Mouse (Mus musculus): ENCODE results near the gene Kcnj8.
"Not testable (repeated sequence)": the region's sequence is repeated elsewhere in the genome, so short reads cannot be mapped to it uniquely, and the experiment has no call there.

Gene Kcnj8

DNA sequence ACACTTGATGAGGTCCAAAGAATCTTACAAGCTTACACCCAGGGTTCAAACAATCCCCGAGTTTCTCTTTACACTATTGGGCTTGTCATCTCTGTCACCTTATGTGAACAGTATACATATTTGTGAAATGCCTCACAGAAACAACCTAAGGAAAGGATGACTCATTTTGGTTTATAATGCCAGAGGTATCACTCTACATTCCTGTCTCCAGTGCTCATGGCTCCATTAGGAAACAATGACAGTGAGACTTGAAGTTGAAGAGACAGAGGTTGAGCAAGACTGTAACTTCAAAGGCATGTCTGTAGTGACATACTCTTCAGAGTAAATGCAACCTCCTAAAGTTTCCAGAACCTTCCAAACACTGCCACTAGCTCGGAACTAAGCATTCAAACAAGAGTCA is 23.0 kb downstream of the Kcnj8 start:
- DNase-seq (ENCODE audit: low read depth), result no peak

DNA sequence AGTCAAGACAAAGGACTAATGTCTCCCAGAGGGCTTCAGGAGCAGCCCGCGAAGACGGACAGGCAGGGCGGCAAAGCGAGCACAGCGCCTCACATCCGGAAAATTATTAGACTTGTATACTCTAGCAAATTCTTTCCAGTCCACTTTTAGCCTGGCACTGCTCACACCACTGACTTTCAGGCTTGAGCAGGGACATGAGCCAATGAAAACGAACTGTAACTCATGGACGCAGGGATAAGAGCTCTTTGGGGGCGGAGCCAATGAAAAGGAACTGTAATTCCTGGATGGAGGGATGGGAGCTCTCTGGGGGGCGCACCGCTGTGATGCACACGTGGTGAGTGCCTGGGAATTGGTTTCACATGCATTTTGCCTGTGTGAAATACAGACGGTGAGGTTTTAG is 26.3 kb downstream of the Kcnj8 start:
- no peak for DNase-seq (ENCODE audit: low read depth)

DNA sequence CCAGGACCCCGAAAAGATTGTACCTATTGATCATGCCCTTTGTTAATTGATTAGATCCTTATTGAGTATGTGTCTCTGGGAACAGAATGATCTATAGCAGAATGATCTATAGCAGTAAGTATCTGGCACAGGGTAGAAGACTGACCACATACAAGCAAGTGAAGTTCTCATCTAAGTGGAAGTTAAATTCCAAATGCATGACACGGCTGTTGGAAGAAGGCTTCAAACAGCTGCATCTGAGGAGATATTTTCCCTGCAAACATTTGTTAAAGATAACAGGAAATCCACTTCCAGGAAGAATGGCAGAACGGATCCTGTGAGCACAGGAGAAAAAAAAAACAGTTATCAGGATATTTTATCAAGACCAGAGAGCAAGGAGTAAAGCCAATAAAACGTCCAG is 27.8 kb downstream of the Kcnj8 start:
- no peak for DNase-seq (ENCODE audit: low read depth)

DNA sequence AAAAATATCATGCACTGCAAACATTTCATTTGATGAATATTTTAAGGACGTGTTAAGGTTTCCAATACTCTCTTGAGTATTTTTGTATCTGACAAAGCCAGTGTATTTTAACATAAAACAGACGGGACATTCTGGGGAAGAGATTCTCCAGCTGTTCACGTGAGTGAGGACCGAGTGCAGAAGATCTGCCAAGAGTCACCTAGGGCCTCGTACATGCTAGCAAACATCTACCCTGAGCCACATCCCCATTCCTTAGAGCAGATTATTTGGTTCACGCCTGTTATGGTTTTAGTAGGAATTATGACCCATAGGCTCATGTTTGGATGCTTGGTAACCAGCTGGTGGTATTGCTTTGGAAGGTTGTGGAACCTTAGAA is 28.6 kb downstream of the Kcnj8 start:
- no peak for DNase-seq (ENCODE audit: low read depth)

DNA sequence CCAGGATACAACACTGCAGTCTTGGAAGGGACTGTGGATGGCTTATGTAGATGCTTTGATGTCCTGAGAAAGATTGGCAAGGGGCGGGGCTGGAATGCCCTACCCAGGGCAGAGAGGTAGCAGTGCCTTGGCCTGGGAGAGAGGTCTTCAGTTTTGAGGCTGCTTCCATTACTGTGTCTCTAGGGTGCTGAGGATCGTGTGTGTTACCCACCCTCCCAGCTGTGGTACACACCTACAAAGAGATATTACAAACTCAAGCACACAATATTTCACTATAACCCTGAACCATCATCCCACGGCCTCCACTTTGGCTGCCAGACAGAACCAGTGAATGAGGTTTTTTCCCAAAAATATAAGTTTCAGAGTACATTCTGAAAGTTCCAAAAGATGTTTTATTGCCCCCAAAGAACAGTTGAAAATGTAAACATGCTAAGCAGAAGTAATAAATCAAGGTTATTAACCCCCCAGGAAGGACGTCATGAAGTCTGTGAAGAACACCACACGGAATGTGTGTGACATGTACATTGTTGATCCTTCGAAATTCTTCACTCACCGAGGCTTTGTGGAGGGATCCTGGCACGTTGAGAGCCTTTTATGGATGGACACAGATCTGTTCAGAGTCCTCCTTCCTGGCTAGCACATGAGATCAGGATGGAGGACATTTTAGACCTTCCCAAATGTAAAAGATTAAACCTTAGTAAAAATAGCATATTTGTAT is 29.2 kb downstream of the Kcnj8 start:
- DNase-seq (ENCODE audit: low read depth), result no peak

DNA sequence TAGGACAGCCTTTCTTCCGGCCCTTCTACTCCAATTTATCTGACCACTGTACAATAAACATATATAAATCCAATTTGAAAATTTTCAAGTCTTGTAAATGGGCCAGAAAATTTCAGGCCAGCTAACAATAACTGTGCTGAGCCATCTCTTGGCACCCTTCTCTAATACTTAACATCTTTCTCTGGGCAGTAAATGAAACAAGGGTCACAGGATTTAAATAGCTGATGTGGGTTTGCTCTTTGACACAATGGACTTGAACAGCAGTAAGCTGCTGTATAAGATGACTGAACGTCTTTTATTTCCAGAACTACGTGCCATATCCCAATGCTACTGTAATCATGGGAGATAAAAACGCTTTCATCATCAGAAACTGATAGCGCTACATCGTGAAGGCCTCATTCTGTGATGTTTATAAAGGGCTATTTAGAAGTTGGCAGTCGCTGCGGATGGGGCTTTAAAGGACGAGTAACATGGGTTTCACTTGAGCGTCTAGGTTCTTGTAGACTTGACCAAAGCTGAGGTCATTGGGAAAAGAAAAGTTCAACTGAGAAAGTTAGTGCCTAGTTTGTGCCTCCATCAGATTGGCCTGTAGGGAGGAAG is 30.8 kb downstream of the Kcnj8 start:
- no peak for DNase-seq (ENCODE audit: low read depth)

DNA sequence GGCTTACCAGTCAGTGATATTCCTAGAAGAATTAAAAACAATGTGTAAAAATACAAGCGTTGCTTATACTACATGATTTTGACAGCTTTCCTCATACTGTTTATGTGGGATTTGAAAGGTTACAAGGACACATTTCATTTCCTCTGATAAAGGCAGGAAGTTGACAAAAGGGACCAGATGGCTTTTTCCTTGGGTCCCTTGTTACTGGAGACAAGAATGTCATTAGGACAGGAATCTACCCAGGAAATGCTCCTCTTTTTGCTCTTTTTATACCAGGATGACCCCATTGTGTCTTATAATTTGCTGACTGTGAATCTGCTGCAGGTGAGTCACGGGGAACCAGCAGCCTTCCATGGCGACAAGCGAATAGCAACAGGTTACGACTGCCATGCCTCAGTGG is 31.3 kb downstream of the Kcnj8 start:
- no peak for DNase-seq (ENCODE audit: low read depth)

DNA sequence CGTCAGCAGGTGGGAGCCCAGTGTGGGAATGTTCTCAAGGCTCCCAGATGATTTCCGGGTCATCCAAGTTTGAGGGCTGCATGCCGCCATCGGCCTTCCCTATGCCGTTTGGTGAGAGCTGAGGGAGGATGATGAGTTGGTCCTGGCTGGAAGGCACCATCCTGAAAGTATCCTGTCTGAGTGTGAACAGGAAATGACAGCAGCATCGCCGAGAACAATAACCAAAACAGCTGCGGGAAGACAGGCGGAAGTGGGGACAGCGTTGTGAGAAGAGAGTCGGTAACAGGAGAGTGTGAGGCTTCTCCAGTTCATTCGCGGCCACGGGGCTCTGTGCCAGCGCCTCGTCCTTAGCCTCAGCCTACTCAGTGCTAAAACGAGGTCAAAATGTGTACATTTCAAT is 32.9 kb downstream of the Kcnj8 start:
- no peak for DNase-seq (ENCODE audit: low read depth)

DNA sequence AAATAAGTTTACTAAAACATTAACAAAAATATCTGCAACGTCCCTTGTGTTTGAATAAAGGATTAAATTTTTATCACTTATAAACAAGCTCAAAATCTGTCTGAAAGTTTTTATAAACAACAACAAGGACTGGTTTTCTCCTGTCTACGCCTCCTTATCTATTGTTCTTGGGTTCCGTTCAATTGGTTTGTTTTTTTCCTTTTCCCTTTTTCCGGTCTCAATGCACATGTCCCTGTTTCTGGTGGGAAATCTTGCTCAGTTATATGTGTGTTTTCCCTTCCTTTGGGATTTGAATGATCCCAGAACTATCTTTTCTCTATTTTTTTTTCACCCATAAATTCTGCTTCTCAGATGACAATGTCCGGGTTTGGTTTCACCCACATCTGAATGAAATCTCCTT is 38.0 kb downstream of the Kcnj8 start:
- DNase-seq (ENCODE audit: low read depth), result no peak

DNA sequence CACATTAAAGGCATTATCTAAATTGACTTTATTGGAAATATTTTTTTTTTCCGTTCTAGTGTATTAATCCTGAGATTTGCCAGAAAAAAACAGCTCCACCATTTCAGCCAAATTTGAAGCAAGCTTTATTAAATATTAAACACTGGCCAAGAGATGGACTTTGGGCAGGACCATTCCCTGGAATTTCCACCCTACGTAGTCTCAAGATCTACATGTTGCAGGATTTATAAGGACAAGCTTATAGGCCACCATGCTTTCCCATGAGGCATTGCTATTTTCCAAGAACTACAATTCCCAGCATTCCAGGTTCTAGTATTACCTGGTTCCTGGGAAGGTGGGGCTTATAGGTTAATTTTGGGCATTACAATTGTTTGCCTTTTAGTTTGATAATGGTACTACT is 38.7 kb downstream of the Kcnj8 start:
- DNase-seq (ENCODE audit: low read depth), result no peak

DNA sequence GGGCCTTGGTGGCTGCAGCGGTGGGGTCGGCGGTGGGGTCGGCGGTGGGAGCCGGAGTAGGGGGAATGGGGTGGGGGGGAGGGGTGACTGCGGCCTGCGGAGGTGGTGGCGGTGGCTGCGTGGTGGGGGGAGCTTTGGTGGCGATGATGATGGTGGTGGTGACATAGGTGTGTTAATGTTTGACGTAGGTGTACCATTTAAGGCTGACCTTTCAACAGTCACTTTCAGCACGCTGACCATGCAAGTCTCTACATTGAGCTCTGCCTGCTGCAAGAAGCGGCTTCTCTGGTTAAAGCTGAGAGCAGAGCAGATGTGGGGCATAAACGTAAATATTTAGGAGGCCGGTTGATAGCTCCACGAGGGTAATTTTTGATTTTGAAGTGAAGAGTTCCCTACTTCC is 39.3 kb downstream of the Kcnj8 start:
- no peak for DNase-seq (ENCODE audit: low read depth)

DNA sequence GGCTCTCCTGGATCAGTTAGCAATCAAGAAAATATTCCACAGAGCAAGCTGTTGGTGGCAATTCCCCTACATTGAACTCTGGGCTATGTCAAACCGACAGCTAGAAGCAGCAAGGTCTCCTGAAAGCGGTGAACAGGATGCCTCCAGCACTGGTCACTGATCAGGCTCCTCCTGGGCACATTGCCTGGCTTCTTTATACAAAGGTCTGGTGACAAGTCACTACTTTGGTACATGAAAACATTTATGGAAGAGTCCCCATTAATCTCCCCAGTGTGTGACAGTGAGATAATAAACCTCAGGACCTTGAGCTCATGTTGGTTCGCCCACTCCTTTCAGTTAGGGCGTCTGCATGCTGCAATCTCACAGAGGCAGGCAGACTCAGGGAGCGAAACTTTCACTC is 41.0 kb downstream of the Kcnj8 start:
- DNase-seq (ENCODE audit: low read depth), result no peak

DNA sequence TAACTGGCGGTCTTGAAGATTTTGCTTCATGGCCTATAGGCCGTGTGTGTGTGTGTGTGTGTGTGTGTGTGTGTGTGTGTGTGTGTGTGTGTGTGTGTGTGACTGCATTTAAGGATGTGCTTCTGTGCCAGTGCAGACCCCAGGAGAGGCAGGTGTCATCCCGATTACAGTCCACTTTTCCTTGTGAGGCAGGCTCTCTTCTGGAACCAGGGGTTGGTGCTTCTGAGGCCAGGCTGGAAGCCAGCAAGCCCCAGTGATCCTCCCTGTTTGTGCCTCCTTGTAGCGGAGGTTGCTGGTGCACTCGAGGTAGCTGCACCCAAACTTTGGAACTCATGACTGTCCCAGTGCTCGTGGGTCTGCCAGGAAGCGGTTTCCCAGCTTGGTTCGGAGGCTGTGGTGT is 41.7 kb downstream of the Kcnj8 start:
- no peak for DNase-seq (ENCODE audit: low read depth)

DNA sequence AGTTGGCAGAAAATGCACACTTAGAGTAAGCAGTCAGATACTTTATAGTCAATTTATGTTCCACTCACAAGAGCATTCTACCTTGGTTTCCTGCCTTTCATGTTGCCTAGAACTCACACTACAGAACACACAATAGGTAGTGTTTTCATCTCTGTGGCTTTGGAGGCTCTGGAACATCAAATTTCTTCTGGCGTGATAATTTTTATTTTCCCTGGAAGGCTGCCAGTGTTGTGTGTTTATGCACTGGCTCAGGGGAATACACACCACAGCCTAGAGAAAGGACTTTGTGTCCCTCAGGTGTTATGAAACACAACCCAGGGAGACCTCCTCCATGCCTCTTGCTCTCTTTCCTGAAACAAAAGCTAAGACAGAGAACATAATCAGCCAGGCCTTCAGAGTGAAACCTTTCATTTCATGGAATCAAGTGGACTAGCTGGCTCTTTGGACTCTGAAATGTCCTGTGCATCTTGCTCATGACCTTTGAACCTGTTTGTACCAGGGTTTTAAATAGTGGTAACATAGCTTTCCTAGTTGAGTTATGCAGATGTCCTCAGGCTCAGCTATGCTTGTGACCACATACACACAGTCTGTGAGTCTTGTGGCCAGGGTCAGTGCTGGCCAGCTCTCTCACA is 43.4 kb downstream of the Kcnj8 start:
- DNase-seq (ENCODE audit: low read depth), result no peak

DNA sequence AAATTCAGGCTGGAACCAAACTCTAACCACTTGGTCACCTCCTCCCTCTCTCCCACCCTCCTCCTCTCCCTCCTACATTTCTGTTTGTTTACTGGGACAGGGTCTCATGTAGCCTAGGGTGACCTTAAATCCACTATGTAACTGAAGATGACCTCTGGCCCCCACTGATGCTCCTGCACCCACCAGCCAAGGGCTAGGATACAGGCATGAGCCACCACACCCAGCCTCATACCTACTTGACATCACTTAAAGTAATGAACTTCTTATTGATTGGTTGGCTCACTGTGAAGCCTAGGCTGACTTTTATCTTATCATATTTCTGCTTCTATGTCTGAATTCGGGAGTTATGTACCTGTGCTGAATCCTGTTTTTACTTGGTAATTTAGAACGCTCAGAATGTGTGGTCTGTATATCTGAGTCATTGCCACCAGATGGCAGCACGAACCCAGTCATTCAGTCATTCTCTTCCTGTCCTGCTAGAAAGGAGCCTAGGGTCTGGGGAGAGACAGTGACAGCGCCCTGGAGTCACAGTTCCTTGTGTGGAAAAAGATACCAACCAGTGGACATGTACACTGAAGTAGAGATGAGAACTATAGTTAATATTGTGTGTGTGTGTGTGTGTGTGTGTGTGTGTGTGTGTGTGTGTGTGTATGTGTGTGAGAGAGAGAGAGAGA is 46.6 kb downstream of the Kcnj8 start:
- peak; percentile 50 for DNase-seq (ENCODE audit: low read depth)

DNA sequence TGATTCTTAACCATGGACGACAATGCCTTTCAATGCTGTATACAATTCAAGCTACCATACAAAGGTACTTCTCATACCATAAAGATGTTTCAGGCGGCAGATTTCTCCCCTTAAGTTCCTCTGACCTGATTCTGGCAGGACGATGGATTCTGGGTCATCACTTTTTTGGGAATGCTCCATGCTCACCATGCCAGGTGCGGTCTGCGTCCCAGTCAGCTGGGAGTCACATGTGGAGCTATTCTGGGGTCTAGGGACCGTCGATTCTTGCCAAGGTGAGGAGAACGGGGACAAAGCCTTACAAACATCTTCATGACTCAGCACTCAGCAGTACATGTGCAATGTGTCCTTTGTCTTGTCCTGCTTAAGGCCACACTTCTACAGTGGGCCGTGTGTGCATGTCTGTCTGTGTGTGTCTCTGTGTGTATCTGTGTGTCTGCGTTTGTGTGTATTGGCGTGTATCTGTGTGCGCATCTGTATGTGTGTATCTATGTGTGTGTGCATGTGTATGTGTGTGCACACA is 49.8 kb downstream of the Kcnj8 start:
- no peak for DNase-seq (ENCODE audit: low read depth)

DNA sequence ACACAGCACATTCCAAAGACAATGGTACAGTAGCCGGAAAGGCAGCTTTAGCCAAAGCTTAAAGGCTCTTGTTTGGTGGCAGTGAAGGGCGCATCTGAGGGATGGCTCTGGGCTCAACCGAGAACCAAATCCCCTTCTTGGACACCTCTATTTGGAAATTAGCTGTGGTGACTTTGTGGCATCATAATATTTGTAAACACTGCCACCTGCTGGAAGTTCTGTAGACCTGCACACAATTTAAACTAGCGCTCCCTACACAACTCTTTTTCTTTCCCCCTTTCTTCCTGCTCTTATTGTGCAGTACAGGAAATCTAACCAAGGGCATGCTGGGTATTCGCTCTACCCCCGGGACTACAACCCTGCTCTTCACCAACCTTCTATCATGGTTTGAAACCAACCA is 52.3 kb downstream of the Kcnj8 start:
- peak; percentile 35 for DNase-seq (ENCODE audit: low read depth)

DNA sequence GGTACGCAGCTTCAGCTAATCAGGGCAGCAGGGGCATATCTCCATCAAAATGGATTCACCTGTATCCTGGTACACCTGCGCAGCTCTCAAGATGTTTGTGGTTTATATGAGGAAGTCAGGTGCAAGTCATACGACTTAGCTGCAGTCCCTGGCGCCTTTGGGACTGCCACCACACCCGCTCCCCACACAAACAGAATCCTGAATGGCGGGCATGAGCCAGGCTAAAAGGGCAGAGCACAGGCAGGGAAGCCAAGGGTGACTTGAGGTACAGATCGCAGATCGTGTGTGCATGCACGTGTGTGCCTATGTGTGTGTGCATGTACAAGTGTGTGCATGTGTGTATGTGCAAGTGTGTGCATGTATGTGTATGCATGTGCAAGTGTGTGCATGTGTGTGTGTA is 56.0 kb downstream of the Kcnj8 start:
- not testable (repeated sequence) for DNase-seq (ENCODE audit: low read depth)

DNA sequence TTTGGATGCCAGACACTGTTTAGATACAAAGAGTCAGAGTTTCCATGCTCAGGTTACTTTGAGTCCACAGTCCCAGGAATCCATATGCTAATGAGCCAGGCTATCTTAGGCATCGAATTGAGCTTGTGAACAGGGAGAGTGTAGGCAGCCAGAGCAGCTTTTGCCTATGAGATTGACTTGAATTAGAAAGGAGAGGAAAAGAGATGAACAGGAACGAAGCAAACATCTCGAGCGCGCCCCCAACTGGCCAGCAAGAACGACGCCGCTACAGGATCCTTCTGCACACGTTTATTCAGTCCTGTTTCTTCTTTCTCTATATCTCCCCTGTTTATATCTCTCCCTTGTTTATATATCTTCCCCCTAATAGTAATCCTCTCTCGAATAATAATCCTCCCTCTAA is 56.5 kb downstream of the Kcnj8 start:
- no peak for DNase-seq (ENCODE audit: low read depth)
